Mouse (Mus musculus) C3H10T1/2 (cell line): Measurements from ENCODE around the gene Spata33. TPM values are rescaled to one million over a fixed set of nuclear protein-coding genes. Genes with fewer than 3 reads are reported as not detected.

Experiments used
- polyA plus RNA-seq, 2 experiments: library from polyadenylated mRNA; unstranded; fragments of >200 nt; fragmentation: generic; extraction: Trizol; gene quantifications; one replicate each; pipeline ENCODE4 v1.2.1; 2012; ENCODE audit warnings: missing spikeins in 2 of 2

Spata33 gene
- polyA plus RNA-seq = 1 to 10 TPM in 1 of 2 experiments, under 1 TPM in 1; 0.55 to 8.9 TPM

GRCm38 (mm10) chr8:123212321-123213117 is at the start of gene Spata33, which contains the start of gene Chmp1a:
Spata33 (plus strand) TSS chr8:123212832.
Chmp1a (minus strand) TSS chr8:123212763.

GRCm38 (mm10) chr8:123185566-123186409 is 26.8 kb upstream of the Spata33 start, which contains the start of gene Dpep1:
Dpep1 (plus strand) TSS chr8:123186242.

GRCm38 (mm10) chr8:123224278-123225266 is 11.9 kb downstream of the Spata33 start, which contains the start of gene Cdk10:
Cdk10 (plus strand) TSS chr8:123224842.

GRCm38 (mm10) chr8:123235520-123236497 is 23.2 kb downstream of the Spata33 start, which contains the start of gene Spata2l:
Spata2l (minus strand) TSS chr8:123236233.

GRCm38 (mm10) chr8:123254099-123254885 is 41.7 kb downstream of the Spata33 start, which contains the start of the genes Zfp276 and Vps9d1:
Zfp276 (plus strand) TSS chr8:123254195.
Vps9d1 (minus strand) TSS chr8:123254348.

Other genes starting within 250 kb of the Spata33 start
- 10 to 100 TPM in 1 of 2 experiments, 1 to 10 TPM in 1; 6.0 to 33.9 TPM for gene Ankrd11, start 170.6 kb upstream of the Spata33 start, polyA plus RNA-seq
- gene Spg7, start 149.9 kb upstream of the Spata33 start, polyA plus RNA-seq = 10 to 100 TPM; 28.8 to 58.1 TPM
- gene Rpl13, start 110.5 kb upstream of the Spata33 start, polyA plus RNA-seq = 1,000 to 10,000 TPM; 3,327 to 4,550 TPM
- gene Cpne7, start 95.5 kb upstream of the Spata33 start, polyA plus RNA-seq = under 1 TPM in 1 of 2 experiments, not detected in 1; 0.01 TPM
- gene Sult5a1, start 54.5 kb upstream of the Spata33 start, polyA plus RNA-seq = under 1 TPM; 0.06 to 0.35 TPM
- gene Dpep1, start 26.6 kb upstream of the Spata33 start, polyA plus RNA-seq = under 1 TPM; 0.11 to 0.68 TPM
- 10 to 100 TPM; 76.4 to 98.0 TPM for gene Chmp1a, start 69 bp upstream of the Spata33 start, polyA plus RNA-seq
- gene Cdk10, start 12.0 kb downstream of the Spata33 start, polyA plus RNA-seq = 10 to 100 TPM; 27.0 to 43.1 TPM
- 1 to 10 TPM; 1.1 to 4.4 TPM for gene Spata2l, start 23.4 kb downstream of the Spata33 start, polyA plus RNA-seq
- 10 to 100 TPM in 1 of 2 experiments, 1 to 10 TPM in 1; 2.3 to 15.3 TPM for gene Zfp276, start 41.4 kb downstream of the Spata33 start, polyA plus RNA-seq
- 10 to 100 TPM in 1 of 2 experiments, 1 to 10 TPM in 1; 4.7 to 17.9 TPM for gene Vps9d1, start 41.5 kb downstream of the Spata33 start, polyA plus RNA-seq
- 10 to 100 TPM; 12.4 to 13.9 TPM for gene Fanca, start 105.7 kb downstream of the Spata33 start, polyA plus RNA-seq
- gene Spire2, start 119.9 kb downstream of the Spata33 start, polyA plus RNA-seq = 1 to 10 TPM; 3.2 to 7.7 TPM
- 100 to 1,000 TPM; 119 to 155 TPM for gene Tcf25, start 160.9 kb downstream of the Spata33 start, polyA plus RNA-seq
- gene Mc1r, start 194.3 kb downstream of the Spata33 start, polyA plus RNA-seq = under 1 TPM; 0.01 to 0.02 TPM
- 1 to 10 TPM; 3.2 to 9.8 TPM for gene Tubb3, start 198.6 kb downstream of the Spata33 start, polyA plus RNA-seq
- gene Def8, start 210.7 kb downstream of the Spata33 start, polyA plus RNA-seq = 10 to 100 TPM; 18.9 to 32.1 TPM